Mouse (Mus musculus) kidney, embryonic 16.5 days (tissue): Measurements from ENCODE around the gene Ssh3. TPM values are rescaled to one million over a fixed set of nuclear protein-coding genes. Genes with fewer than 3 reads are reported as not detected.
A peak's percentile ranks its signal among the peaks of the same experiment; 100 is the strongest.

Experiments
- ATAC-seq: fragments of 200-750 bp; cut with Nextera tagmentation; 2 replicates; pipeline ENCODE4 v1.8.0; 2017; ENCODE audit warnings: moderate TSS enrichment; ENCODE audit not compliant: low FRiP score, low TSS enrichment
- H3K27ac ChIP-seq: fragments of 300-500 bp; sonication (generic); 2 replicates; pipeline ENCODE4 v1.5.1; 2014; ENCODE audit warnings: low read length
- H3K27me3 ChIP-seq: fragments of 300-500 bp; sonication (generic); 2 replicates; pipeline ENCODE4 v1.6.1; 2014; ENCODE audit warnings: low read length, control low read depth, mixed read lengths; ENCODE audit not compliant: insufficient read depth
- H3K36me3 ChIP-seq: fragments of 300-500 bp; sonication (generic); 2 replicates; pipeline ENCODE4 v1.6.1; 2014; ENCODE audit warnings: low read length, control low read depth, mixed read lengths; ENCODE audit not compliant: insufficient read depth
- H3K4me1 ChIP-seq: fragments of 300-500 bp; sonication (generic); 2 replicates; pipeline ENCODE4 v1.6.1; 2014; ENCODE audit warnings: low read length, control low read depth, mixed read lengths; ENCODE audit not compliant: insufficient read depth
- H3K4me2 ChIP-seq: fragments of 300-500 bp; sonication (generic); replicated peaks from 2 replicates; pipeline ENCODE4 v1.6.1; 2014; ENCODE audit warnings: low read depth, low read length
- H3K4me3 ChIP-seq: fragments of 300-500 bp; sonication (generic); 2 replicates; pipeline ENCODE4 v1.5.1; 2014; ENCODE audit warnings: mild to moderate bottlenecking, low read length
- H3K9ac ChIP-seq: fragments of 300-500 bp; sonication (generic); replicated peaks from 2 replicates; pipeline ENCODE4 v1.6.1; 2014; ENCODE audit warnings: low read length
- H3K9me3 ChIP-seq: fragments of 300-500 bp; sonication (generic); 2 replicates; pipeline ENCODE4 v1.6.1; 2016; ENCODE audit warnings: low read length, control low read depth
- WGBS: fragments of 180-500 bp; shearing (Covaris S2); extraction: QIAGEN DNeasy Blood & Tissue Kit; methylation state at CpG from one replicate; pipeline ENCODE4 v1.1.7; 2014; 5-methylcytosine and 5-hydroxymethylcytosine counted together
- polyA plus RNA-seq: library from polyadenylated mRNA; unstranded; fragments of >200 nt; fragmentation: Nextera tagmentation; extraction: Ambion mirVana; gene quantifications from 2 replicates; pipeline ENCODE4 v1.2.1, GENCODE M21; 2015

The Ssh3 gene
- polyA plus RNA-seq, 1 experiment from 2014 or later, result 22.9 TPM

- WGBS, result 95% methylated on average over 5 of the region's 5 CpGs
- no peak for ATAC-seq
- H3K9me3 ChIP-seq, result no peaks in the 10 kb centered on the region
- H3K4me1 ChIP-seq, result peaks cover 63% of the 10 kb centered on the region
- peak overlapping the region; percentile 47; the same call in 1 of the 2 replicates for H3K4me2 ChIP-seq
- H3K27ac ChIP-seq, result no peak overlapping the region
- no peak overlapping the region for H3K9ac ChIP-seq
- no peaks in the 10 kb centered on the region for H3K36me3 ChIP-seq
- no peaks in the 10 kb centered on the region for H3K27me3 ChIP-seq
- no peak overlapping the region for H3K4me3 ChIP-seq
These were observed 34.6 kb upstream of the Ssh3 start for GRCm38 (mm10) chr19:4303640-4303995.

GRCm38 (mm10) chr19:4302936-4303639 lies 34.1 kb upstream of the Ssh3 start:
- ATAC-seq, result no peak
- 58% methylated on average over 7 of the region's 7 CpGs for WGBS
- peak overlapping the region; percentile 28 for H3K4me3 ChIP-seq

GRCm38 (mm10) chr19:4301735-4302651 lies 33.0 kb upstream of the Ssh3 start:
- Histone ChIP-seq H3K9me3 (no peaks in the 10 kb centered on the region), H3K27ac (peak overlapping the region; percentile 70), H3K9ac (peak overlapping the region; percentile 53), H3K4me2 (peak overlapping the region; percentile 47), H3K27me3 (no peaks in the 10 kb centered on the region), H3K4me1 (peaks cover 67% of the 10 kb centered on the region), H3K36me3 (no peaks in the 10 kb centered on the region), H3K4me3 (peak overlapping the region; percentile 28)
- 0 out of 2 replicates have a peak, but pooled peaks have one; percentile 33 for ATAC-seq
- WGBS, result 23% methylated on average over 21 of the region's 21 CpGs

More at GRCm38 (mm10) chr19:4302936-4303639, 34.1 kb upstream of the Ssh3 start:
- H3K4me1 ChIP-seq, result peaks cover 63% of the 10 kb centered on the region
- H3K9ac ChIP-seq, result peak overlapping the region; percentile 53
- H3K27ac ChIP-seq, result peak overlapping the region; percentile 70
- no peaks in the 10 kb centered on the region for H3K36me3 ChIP-seq
- no peaks in the 10 kb centered on the region for H3K9me3 ChIP-seq
- no peaks in the 10 kb centered on the region for H3K27me3 ChIP-seq
- peak overlapping the region; percentile 47 for H3K4me2 ChIP-seq

- no peaks in the 10 kb centered on the region for H3K27me3 ChIP-seq
- H3K4me3 ChIP-seq, result 0 out of 2 replicates have a peak overlapping the region, but pooled peaks have one; percentile 28
- peak overlapping the region; percentile 47 for H3K4me2 ChIP-seq
- peaks cover 62% of the 10 kb centered on the region for H3K4me1 ChIP-seq
- 0 out of 2 replicates have a peak overlapping the region, but pooled peaks have one; percentile 50 for H3K9ac ChIP-seq
- peak overlapping the region; percentile 70 for H3K27ac ChIP-seq
- H3K36me3 ChIP-seq, result no peaks in the 10 kb centered on the region
- WGBS, result 63% methylated on average over 11 of the region's 11 CpGs
- ATAC-seq, result no peak
- H3K9me3 ChIP-seq, result no peaks in the 10 kb centered on the region
These were observed 32.1 kb upstream of the Ssh3 start for GRCm38 (mm10) chr19:4300852-4301734.

- no peaks in the 10 kb centered on the region for H3K27me3 ChIP-seq
- H3K27ac ChIP-seq, result peak overlapping the region; percentile 67; the same call in 1 of the 2 replicates
These were observed 31.3 kb upstream of the Ssh3 start for GRCm38 (mm10) chr19:4300271-4300704.

GRCm38 (mm10) chr19:4299574-4300270 lies 30.7 kb upstream of the Ssh3 start:
- Histone ChIP-seq H3K4me1 (peaks cover 57% of the 10 kb centered on the region), H3K4me3 (no peak overlapping the region), H3K36me3 (no peaks in the 10 kb centered on the region), H3K9me3 (no peaks in the 10 kb centered on the region), H3K27me3 (no peaks in the 10 kb centered on the region), H3K9ac (no peak overlapping the region; the same call in 1 of the 2 replicates), H3K4me2 (no peak overlapping the region), H3K27ac (peak overlapping the region; percentile 67)
- WGBS, result 75% methylated on average over 6 of the region's 6 CpGs
- ATAC-seq, result no peak

More at GRCm38 (mm10) chr19:4300271-4300704, 31.3 kb upstream of the Ssh3 start:
- H3K9me3 ChIP-seq, result no peaks in the 10 kb centered on the region
- no peak overlapping the region for H3K4me3 ChIP-seq
- no peak overlapping the region for H3K4me2 ChIP-seq
- no peak for ATAC-seq
- peaks cover 62% of the 10 kb centered on the region for H3K4me1 ChIP-seq
- H3K9ac ChIP-seq, result no peak overlapping the region
- no peaks in the 10 kb centered on the region for H3K36me3 ChIP-seq
- WGBS, result 46% methylated on average over 7 of the region's 7 CpGs

GRCm38 (mm10) chr19:4299126-4299525 lies 30.1 kb upstream of the Ssh3 start:
- 84% methylated on average over 7 of the region's 7 CpGs for WGBS
- Histone ChIP-seq H3K4me3 (no peak overlapping the region), H3K9ac (no peak overlapping the region), H3K4me1 (peaks cover 51% of the 10 kb centered on the region), H3K4me2 (no peak overlapping the region), H3K36me3 (no peaks in the 10 kb centered on the region), H3K27me3 (no peaks in the 10 kb centered on the region), H3K9me3 (no peaks in the 10 kb centered on the region), H3K27ac (no peak overlapping the region)
- ATAC-seq, result no peak

- Histone ChIP-seq H3K9ac (no peak overlapping the region), H3K9me3 (no peaks in the 10 kb centered on the region), H3K36me3 (no peaks in the 10 kb centered on the region), H3K27me3 (no peaks in the 10 kb centered on the region), H3K4me3 (no peak overlapping the region), H3K4me2 (no peak overlapping the region), H3K4me1 (peaks cover 45% of the 10 kb centered on the region), H3K27ac (no peak overlapping the region)
- ATAC-seq, result no peak
- WGBS, result 89% methylated on average over 17 of the region's 17 CpGs
These were observed 29.5 kb upstream of the Ssh3 start for GRCm38 (mm10) chr19:4298322-4299121.
